Mouse (Mus musculus) activated CD4-positive, CD25-positive, alpha-beta regulatory T cell, adult 4 months (primary cell): Measurements from ENCODE around the gene Gipc3. TPM values are rescaled to one million over a fixed set of nuclear protein-coding genes. Genes with fewer than 3 reads are reported as not detected.

Experiments
- ATAC-seq: one replicate; pipeline ENCODE4 v1.8.0; 2017
- polyA plus RNA-seq, 2 experiments: library from polyadenylated mRNA; unstranded; fragments of 100-300 nt; shearing (Covaris generic); gene quantifications; one replicate each; pipeline ENCODE4 v1.2.1; 2017

Gene Gipc3
- polyA plus RNA-seq, 2 experiments from 2014 or later, result not detected

DNA sequence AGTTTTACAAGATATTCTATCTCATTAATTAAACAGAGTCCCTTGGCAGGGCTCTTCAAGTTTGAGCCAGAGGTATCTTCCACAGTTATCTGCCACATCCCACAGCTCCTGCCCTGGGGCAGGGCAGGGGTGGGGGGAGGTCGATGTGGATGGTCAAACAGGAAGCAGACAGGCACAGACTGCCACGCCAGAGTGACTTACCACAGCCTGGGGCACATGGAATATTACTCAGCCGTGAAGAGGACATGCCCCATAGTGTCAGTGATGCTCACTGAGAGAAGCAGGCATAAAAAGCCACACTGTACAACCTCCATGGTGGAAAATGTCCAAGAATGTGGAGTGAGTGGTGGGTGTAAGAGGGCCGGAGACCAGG lies 2.1 kb upstream of the Gipc3 start:
- ATAC-seq, result no peak

DNA sequence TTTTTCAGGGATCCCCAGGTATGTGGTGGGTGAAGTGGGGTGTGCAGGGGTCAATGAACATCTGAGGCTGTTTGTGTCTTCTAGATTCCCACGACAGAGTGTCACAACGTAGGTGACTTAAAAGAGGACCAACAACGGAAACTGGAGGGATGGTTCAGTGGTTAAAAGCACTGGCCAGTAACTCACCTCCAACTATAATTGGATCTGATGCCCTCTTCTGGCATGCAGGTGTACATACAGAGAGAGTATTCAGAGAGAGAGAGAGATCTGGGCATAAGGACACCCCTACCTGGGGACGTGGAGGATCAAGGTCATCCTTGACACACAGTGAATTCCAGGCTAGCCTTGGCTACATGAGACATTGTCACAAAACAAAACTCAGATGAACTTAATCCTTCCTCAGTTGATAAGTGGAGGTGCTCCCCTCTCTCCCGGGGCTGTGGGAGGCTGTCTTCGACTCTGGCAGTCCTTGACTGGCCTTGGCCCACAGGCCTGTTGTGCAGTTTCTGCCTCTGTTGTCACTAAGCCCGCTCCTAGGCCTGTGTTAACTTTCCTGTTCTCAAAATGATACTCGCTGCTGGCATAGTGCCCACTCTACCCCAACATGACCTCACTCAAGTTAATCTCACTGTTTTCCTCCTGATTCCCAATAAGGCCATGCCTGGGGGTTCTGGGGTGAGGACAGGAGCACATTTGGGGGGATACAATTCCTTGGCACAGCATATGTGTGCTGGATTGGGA lies 1.5 kb upstream of the Gipc3 start:
- peak; percentile 38 for ATAC-seq

DNA sequence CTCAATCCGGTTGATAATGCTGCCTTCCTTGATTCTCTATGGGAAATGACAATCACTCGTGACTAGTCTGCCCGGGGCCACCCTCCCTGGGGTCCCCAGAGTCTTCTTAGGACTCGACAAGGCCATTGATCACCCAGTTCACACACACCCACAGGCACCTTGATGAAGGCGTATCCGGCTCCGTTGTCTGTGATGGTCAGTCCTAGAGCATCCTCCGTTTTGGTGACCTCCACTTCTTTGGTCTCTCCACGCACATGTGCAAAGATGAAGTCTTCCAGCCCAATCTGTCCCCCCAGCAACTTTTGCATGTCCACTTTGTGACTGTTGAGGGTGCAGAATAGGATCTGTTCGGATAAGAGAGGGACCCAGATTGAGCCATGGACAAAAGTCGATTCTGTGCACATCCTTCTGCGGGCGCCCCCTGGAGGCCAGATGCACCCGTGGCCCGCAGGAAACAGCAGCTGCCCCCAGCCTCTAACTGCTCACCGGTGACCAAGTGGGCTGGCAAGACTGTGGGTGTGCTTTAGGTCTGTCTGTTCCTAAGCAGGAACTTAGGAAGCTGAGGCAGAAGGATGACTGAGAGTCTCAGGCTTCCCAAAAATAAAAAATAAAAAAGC lies 1.6 kb downstream of the Gipc3 start:
- peak; percentile 51 for ATAC-seq

GRCm38 (mm10) chr10:81340551-81341332 lies 2.3 kb downstream of the Gipc3 start:
- ATAC-seq, result no peak

GRCm38 (mm10) chr10:81336558-81336957 lies 6.5 kb downstream of the Gipc3 start:
- ATAC-seq, result no peak

GRCm38 (mm10) chr10:81335393-81336340 lies 7.4 kb downstream of the Gipc3 start:
- ATAC-seq, result no peak

DNA sequence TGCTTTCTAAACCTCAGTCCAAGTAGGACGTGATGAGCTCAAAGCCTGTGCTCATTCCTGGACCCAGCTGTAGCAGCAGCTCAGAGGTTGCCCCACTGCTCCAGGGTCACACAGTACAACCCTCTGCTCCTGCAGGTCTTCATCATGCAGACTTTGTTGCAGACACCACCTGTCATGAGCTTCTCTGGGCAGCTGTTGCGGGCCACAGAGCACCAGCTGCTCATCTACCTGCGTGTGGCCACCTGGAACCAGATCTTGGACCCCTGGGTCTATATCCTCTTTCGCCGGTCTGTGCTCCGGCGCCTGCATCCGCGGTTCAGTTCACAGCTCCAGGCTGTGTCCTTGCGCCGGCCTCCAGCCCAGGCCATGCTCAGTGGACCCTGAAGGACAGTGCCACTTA lies 8.7 kb downstream of the Gipc3 start:
- ATAC-seq, result no peak

DNA sequence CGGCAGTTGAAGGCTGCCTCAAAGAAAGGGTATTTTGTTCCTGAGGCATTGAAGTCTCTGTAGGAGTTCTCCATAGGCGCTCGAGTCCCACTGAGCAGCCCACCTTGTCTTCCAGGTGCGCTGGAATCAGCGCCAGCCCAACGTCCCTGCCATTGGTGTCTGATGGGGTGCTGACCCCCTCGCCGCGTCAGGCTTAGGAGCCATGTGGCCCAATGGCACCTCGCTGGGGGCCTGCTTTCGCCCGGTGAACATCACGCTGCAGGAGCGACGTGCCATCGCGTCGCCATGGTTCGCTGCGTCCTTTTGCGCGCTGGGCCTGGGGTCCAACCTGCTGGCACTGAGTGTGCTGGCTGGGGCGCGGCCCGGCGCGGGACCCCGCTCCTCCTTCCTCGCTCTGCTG lies 10.8 kb downstream of the Gipc3 start:
- ATAC-seq, result no peak

- ATAC-seq, result no peak
These were observed 13.1 kb downstream of the Gipc3 start for GRCm38 (mm10) chr10:81330007-81330406.

DNA sequence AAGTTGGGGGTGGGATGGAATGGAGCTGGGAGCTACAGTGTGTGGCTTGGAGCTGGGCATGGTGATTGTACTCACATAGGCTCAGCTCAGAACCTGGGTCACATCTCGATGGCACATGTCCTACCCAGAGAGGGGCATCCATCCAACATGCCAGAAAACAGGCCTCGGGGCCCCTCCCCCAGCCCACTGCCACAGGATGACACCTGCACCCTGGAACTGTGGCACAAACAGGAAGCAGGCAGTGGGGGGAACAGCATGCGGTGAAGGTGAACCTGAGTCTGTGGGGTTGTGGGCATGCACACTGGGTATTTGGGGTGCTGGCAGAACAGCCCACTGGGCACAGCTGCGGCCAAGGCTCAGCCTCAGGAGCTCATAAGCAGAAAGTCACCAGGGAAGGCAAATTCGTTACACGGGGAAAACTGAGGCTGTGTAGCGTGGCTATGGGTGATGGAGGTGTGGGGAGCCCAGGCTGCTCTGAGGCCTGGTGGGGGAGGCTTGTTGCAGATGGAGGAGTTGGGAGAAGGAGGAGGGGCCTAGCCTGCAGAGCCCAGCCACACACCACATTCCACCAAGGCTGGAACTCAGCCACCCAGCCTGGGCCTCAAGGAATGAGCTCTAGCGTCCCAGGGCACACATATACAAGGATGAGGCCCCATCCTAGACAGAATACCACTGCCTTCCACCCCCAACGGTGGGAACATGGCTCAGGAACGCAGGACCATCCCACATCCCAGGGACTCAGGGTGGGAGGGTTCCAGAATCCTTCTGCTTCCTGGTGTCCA lies 13.7 kb downstream of the Gipc3 start:
- ATAC-seq, result peak; percentile 79

DNA sequence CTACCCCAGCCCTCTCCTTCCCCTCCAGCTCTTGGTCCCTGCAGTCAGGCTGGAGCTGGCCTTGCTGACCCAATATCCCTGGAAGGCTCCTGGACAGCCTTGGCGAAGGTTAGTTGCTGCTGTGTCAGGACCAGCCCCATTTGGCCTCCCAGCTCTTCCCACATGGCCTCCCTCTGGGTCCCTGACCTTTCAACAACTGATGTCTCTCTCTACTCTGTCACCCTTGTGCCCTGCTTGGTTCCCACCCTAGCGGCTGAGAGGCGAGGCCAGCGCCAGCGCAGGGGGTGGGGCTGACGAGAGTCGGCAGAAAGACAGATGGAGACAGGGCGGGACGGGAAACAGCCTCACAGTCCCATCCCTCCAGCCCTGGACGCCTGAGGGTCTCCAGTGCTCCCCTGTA lies 14.7 kb downstream of the Gipc3 start, which contains the start of gene Tbxa2r:
Gene Tbxa2r, plus strand, starts transcription at position 346 of the 400 bp plus-strand sequence.
- ATAC-seq, result peak; percentile 57

DNA sequence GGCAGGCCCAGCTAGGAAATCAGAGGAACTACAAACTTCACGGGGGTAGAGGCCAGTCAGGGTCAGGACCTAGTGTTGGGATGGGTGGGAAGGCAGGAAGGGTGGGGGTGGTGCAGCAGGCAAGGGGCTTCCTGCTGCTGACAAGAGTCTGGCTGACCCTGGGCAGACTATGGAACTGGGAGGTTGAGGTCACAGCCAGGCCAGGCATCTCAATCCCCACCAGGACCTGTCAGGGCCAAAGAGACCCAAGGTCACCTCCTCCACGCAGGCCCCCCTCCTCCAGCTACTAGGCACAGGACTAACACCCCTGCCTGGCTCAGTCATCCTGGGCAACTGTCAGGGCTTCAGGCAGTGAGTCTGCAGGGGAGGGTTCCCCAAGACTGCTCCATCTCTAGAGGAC lies 15.1 kb downstream of the Gipc3 start:
- no peak for ATAC-seq

DNA sequence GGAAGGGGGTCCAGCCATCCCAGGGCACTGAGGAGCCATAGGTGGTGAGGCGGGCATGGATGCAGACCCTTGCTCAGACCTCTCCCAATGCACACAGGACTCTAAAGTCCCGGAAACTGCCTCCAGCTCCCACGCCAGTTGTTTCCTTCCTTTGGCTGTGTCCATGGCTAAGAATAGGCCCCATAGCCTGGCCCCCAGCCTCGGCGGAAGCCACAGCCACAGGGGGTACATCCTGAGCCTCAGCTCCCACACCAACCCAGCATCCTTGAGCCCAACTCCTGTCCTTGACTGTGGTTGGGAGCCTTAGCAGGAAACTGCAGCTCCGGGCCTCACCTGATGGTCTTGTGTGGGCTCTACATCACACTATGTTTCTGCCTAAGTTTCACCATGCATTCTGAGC lies 16.2 kb downstream of the Gipc3 start:
- no peak for ATAC-seq

DNA sequence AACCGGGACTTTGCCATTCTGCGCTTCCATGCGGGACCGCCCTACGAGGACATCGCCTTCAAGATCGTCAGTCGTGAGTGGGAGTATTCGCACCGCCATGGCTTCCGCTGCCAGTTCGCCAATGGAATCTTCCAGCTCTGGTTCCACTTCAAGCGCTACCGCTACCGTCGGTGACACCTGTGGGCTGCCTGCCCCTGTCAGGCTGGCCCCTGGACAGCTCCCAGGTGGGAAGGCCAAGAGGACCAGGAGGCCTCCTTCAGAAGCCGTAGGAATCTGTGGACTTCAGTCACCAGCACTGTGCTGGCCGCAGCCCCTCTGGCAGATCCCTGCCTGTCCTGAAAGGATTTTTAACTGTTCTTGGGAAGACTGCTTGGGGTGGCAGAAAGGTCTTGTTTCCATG lies 17.3 kb downstream of the Gipc3 start:
- no peak for ATAC-seq

DNA sequence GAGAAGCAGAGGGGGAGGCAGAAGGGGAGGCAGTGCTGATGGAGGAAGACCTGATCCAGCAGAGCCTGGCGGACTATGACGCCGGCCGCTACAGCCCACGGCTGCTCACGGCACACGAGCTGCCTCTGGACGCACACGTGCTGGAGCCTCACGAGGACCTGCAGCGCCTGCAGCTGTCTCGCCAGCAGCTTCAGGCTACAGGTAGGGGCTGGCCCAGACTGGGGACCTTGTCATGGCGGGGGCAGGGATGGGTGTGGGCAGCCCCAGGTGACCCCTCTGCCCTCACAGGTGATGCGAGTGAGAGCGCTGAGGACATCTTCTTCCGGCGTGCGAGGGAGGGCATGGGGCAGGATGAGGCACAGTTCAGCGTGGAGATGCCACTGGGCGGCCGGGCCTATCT lies 17.9 kb downstream of the Gipc3 start:
- no peak for ATAC-seq

DNA sequence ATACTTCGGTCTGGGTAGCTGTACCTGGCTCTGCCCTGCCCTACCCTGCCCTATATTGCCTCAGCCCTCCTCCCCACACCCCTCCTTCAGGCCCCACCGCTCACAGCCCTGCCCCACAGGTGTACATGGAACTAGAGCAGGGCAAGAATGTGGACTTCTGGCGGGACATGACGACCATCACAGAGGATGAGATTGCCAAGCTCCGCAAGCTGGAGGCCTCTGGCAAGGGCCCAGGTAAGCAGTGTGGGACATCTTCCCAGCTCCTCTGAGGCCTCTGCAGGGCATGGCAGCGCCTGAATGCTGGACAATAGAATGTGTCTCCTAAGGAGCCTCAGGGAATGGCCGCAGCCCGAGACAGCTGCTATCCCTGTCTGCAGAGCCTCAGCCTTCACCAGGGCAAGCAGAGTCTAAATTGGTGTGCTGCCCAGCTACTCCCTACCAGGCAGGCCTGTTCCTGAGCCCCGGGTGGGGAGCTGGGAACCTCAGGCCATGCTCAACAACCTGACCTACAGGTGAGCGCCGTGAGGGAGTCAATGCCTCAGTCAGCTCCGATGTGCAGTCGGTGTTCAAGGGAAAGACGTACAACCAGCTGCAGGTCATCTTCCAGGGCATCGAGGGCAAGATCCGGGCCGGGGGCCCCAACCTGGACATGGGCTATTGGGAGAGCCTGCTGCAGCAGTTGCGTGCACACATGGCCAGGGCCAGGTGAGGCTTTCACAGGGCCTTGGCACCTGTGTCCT lies 19.1 kb downstream of the Gipc3 start:
- no peak for ATAC-seq

DNA sequence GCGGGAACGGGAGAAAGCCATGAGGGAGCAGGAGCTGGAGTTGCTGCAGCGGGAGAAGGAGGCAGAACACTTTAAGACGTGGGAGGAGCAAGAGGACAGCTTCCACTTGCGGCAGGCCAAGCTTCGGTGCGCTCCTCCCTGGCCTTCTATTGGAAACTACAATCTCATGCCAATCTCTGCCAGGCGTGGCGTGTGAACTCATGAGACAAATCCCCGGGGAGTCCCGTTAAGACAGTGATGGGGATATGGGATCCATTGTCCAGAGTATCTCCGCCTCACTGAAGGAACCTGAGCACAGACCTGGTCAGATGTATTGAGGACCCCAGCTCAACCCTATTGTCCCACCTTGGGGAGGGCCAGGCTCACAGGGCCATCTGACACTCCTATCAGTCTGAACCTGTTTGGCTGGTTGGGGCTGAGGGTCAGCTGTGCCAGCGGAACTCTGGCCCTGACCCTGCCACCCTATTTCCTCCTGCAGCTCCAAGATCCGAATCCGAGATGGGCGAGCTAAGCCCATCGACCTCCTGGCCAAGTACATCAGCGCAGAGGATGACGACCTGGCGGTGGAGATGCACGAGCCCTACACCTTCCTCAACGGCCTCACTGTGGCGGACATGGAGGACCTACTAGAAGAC lies 19.8 kb downstream of the Gipc3 start:
- ATAC-seq, result no peak

- no peak for ATAC-seq
These were observed 20.6 kb downstream of the Gipc3 start for GRCm38 (mm10) chr10:81322444-81322843.

- no peak for ATAC-seq
These were observed 21.6 kb downstream of the Gipc3 start for GRCm38 (mm10) chr10:81321436-81321835.

DNA sequence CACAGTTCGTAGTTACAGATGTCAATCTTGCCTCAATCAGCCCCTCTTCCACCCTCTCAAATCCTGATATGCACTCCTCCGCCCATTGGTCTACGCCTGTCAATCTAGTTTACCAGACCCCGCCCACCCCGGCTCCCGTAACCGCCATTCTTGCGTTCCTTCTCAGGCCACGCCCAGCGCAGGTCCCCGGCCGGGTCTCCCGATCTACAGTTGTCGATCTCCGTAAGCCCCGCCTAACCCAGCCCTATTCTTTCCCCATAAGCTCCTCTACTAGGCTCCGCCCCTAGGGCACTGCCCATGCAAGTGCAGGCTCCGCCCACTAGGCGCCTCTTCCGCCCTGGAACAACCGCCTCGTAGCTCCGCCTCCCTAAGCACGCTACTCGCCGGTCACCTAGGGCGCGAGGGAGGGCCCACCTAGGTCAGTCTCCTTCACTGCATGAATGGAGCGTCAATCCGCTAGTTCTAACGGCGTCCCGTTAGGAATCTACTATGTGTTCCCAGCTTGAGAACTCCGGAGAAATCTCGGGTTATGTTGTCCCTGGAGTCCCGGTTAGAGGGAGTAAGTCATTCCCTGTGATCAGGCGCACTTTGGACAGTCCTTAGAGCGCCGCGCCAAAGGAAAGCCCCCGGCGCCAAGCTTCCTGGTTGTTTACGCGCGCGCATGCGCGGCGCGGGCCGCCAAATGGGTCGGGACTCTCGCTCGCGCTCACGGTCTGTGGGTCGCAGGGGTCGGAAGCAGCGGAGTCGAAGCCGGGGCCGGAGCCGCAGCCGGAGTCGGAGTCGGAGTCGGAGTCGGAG lies 22.3 kb downstream of the Gipc3 start, which contains the start of gene Cactin:
Gene Cactin, plus strand, starts transcription at position 554 of the 798 bp plus-strand sequence.
- peak; percentile 85 for ATAC-seq
